Mouse (Mus musculus) midbrain, embryonic 10.5 days (tissue): ENCODE measurements at regions not wholly inside any gene's neighbourhood (a gene's known extent, or its start where the extent isn't known, plus 50 kb on each side); places are given as distances from the start of the nearest gene placed in this dataset.

Source experiments
- DNase-seq: peaks from one replicate; pipeline ENCODE4 v3.0.0-alpha.2; 2017; ENCODE audit warnings: low spot score
- H3K27ac ChIP-seq: fragments of 300-500 bp; sonication (generic); replicated peaks from 2 replicates; pipeline ENCODE4 v1.5.1; 2016; ENCODE audit warnings: mild to moderate bottlenecking
- H3K27me3 ChIP-seq: fragments of 300-500 bp; sonication (generic); 2 replicates; pipeline ENCODE4 v1.6.1; 2016; ENCODE audit warnings: low read depth, mild to moderate bottlenecking; ENCODE audit not compliant: poor library complexity, severe bottlenecking
- H3K36me3 ChIP-seq: fragments of 300-500 bp; sonication (generic); 2 replicates; pipeline ENCODE4 v1.6.1; 2016; ENCODE audit warnings: mild to moderate bottlenecking, moderate library complexity
- H3K4me1 ChIP-seq: fragments of 300-500 bp; sonication (generic); 2 replicates; pipeline ENCODE4 v1.6.1; 2016
- H3K4me3 ChIP-seq: fragments of 300-500 bp; sonication (generic); 2 replicates; pipeline ENCODE4 v1.5.1; 2016; ENCODE audit warnings: mild to moderate bottlenecking, moderate library complexity
- H3K9me3 ChIP-seq: fragments of 300-500 bp; sonication (generic); replicated peaks from 2 replicates; pipeline ENCODE4 v1.6.1; 2016; ENCODE audit warnings: mild to moderate bottlenecking
- whole genome bisulfite sequencing: fragments of 180-500 bp; shearing (Covaris S2); methylation state at CpG from one replicate; pipeline ENCODE4 v1.1.7; 2016; 5-methylcytosine and 5-hydroxymethylcytosine counted together

DNA sequence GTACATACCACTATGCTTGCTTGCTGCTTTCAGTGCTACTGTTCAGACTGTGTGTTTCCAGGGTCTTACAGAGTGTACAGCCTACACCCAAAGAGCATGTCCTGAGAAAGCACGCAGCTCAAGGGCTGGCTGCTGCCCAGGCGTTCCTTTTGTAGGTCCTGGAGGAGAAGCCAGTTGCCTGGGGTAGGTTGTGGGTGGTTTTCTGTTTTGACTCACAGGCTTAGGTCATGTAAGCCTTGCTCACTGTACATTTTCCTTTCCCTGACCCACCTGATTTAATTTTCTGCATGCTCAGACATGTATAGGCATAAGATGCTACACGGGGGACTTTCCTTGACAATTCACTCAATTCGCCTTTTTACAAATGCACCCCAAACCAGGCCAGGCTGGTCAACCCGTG lies 172.9 kb upstream of the Wdfy3 start:
- WGBS, result 90% methylated on average over 5 of the region's 5 CpGs
- Histone ChIP-seq H3K27ac (no peak overlapping the region), H3K4me3 (no peak overlapping the region), H3K36me3 (no peaks in the 10 kb centered on the region), H3K4me1 (no peaks in the 10 kb centered on the region), H3K27me3 (no peaks in the 10 kb centered on the region), H3K9me3 (no peaks in the 10 kb centered on the region)
- DNase-seq, result no peak

- WGBS, result 87% methylated on average over 6 of the region's 6 CpGs
- Histone ChIP-seq H3K4me3 (no peak overlapping the region), H3K4me1 (no peaks in the 10 kb centered on the region), H3K27me3 (no peaks in the 10 kb centered on the region), H3K27ac (no peak overlapping the region), H3K9me3 (no peaks in the 10 kb centered on the region), H3K36me3 (no peaks in the 10 kb centered on the region)
- DNase-seq, result no peak
Observed at GRCm38 (mm10) chr5:102244706-102245105, 175.0 kb upstream of the Wdfy3 start.

GRCm38 (mm10) chr5:102248747-102249146 lies 179.0 kb upstream of the Wdfy3 start:
- H3K9me3 ChIP-seq, result no peaks in the 10 kb centered on the region
- H3K4me3 ChIP-seq, result no peak overlapping the region
- no peak overlapping the region for H3K27ac ChIP-seq
- H3K27me3 ChIP-seq, result no peaks in the 10 kb centered on the region
- H3K36me3 ChIP-seq, result no peaks in the 10 kb centered on the region
- WGBS, result 91% methylated on average over 5 of the region's 5 CpGs
- DNase-seq, result no peak
- peaks cover 11% of the 10 kb centered on the region for H3K4me1 ChIP-seq

- no peak overlapping the region for H3K27ac ChIP-seq
- no peaks in the 10 kb centered on the region for H3K27me3 ChIP-seq
- WGBS, result 90% methylated on average over 7 of the region's 7 CpGs
- H3K9me3 ChIP-seq, result no peaks in the 10 kb centered on the region
- H3K4me1 ChIP-seq, result peaks cover 18% of the 10 kb centered on the region
- H3K4me3 ChIP-seq, result no peak overlapping the region
- no peak for DNase-seq
- no peaks in the 10 kb centered on the region for H3K36me3 ChIP-seq
Observed at GRCm38 (mm10) chr5:102251076-102251475, 181.4 kb upstream of the Wdfy3 start.

DNA sequence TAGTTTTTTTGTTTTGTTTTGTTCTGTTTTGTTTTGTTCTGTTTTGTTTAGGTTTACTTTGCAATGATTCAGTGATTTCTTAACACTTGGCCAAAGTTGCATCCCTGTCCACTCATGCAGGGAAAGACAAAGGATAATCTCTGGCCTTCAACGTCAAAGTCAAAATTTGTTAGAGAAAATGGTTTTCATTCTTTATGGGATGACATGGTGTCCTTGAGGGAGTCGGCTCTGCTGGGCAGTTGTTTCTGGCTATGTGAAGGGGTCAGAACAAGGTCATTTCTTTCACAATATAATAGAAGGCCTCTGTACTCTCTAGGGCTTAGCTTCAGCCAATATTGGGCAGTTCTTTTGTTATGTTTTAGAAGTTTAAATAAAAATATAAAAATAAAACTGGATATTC lies 184.1 kb upstream of the Wdfy3 start:
- H3K36me3 ChIP-seq, result no peaks in the 10 kb centered on the region
- peaks cover 18% of the 10 kb centered on the region for H3K4me1 ChIP-seq
- DNase-seq, result no peak
- H3K4me3 ChIP-seq, result no peak overlapping the region
- 12% methylated on average over 2 of the region's 2 CpGs for WGBS
- H3K27ac ChIP-seq, result 0 out of 2 replicates have a peak overlapping the region, but pooled peaks have one; percentile 5
- no peaks in the 10 kb centered on the region for H3K27me3 ChIP-seq
- no peaks in the 10 kb centered on the region for H3K9me3 ChIP-seq

- no peaks in the 10 kb centered on the region for H3K27me3 ChIP-seq
- H3K9me3 ChIP-seq, result no peaks in the 10 kb centered on the region
- peaks cover 18% of the 10 kb centered on the region for H3K4me1 ChIP-seq
- H3K27ac ChIP-seq, result no peak overlapping the region
- H3K36me3 ChIP-seq, result no peaks in the 10 kb centered on the region
- no peak overlapping the region for H3K4me3 ChIP-seq
- WGBS, result 90% methylated on average over 2 of the region's 2 CpGs
- DNase-seq, result no peak
Observed at GRCm38 (mm10) chr5:102257104-102257503, 187.4 kb upstream of the Wdfy3 start.

DNA sequence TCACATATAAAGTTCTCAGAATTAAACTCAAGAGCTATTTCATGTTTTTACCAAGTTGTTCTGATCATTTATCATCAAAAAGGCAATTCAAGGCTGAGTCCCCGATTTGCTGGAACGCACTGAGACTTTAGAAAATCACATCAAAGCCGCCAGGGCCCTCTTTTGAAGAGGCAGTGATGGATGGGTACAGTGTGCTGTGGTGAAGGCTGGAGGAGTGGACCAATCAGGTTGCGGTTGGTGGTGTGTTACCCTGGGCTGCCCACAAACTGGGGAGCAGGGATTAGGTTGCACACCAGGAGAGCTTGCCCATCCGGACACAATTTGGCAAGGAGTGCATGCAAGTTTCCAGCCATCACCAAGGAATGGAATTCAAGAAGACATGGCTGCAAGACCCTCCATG lies 191.9 kb upstream of the Wdfy3 start:
- no peak overlapping the region for H3K4me3 ChIP-seq
- no peak for DNase-seq
- H3K36me3 ChIP-seq, result no peaks in the 10 kb centered on the region
- H3K27me3 ChIP-seq, result no peaks in the 10 kb centered on the region
- no peaks in the 10 kb centered on the region for H3K9me3 ChIP-seq
- peaks cover 3% of the 10 kb centered on the region; the same call in 1 of the 2 replicates for H3K4me1 ChIP-seq
- 86% methylated on average over 5 of the region's 5 CpGs for WGBS
- H3K27ac ChIP-seq, result no peak overlapping the region

GRCm38 (mm10) chr5:102266451-102266850 lies 196.7 kb upstream of the Wdfy3 start:
- no peak for DNase-seq
- Histone ChIP-seq H3K4me3 (no peak overlapping the region), H3K9me3 (no peaks in the 10 kb centered on the region), H3K27me3 (no peaks in the 10 kb centered on the region), H3K4me1 (peaks cover 5% of the 10 kb centered on the region; the same call in 1 of the 2 replicates), H3K27ac (0 out of 2 replicates have a peak overlapping the region, but pooled peaks have one; percentile 5), H3K36me3 (no peaks in the 10 kb centered on the region)
- WGBS, result 61% methylated on average over 11 of the region's 11 CpGs

- H3K36me3 ChIP-seq, result no peaks in the 10 kb centered on the region
- WGBS, result 89% methylated on average over 3 of the region's 3 CpGs
- no peak overlapping the region for H3K4me3 ChIP-seq
- H3K27me3 ChIP-seq, result no peaks in the 10 kb centered on the region
- H3K27ac ChIP-seq, result no peak overlapping the region
- no peak for DNase-seq
- H3K4me1 ChIP-seq, result peaks cover 5% of the 10 kb centered on the region; the same call in 1 of the 2 replicates
- H3K9me3 ChIP-seq, result no peaks in the 10 kb centered on the region
Observed at GRCm38 (mm10) chr5:102267150-102267549, 197.4 kb upstream of the Wdfy3 start.

DNA sequence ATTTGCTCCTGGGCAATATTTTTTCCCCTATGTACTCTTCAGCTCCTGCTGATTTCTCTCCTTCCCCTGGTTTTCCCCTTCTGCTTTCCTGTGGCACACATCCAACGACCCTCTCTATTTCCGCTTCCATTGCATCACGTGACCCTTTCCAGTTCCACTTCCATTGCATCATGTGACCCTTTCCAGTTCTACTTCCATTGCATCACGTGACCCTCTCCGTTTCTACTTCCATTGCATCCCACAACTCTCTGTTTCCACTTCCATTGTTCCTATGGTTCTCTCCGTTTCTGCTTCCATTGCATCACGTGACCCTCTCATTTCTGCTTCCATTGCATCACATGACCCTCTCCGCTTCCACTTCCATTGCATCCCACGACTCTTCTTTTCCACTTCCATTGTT lies 199.5 kb upstream of the Wdfy3 start:
- no peak for DNase-seq
- no peaks in the 10 kb centered on the region for H3K36me3 ChIP-seq
- H3K4me3 ChIP-seq, result no peak overlapping the region
- 91% methylated on average over 9 of the region's 9 CpGs for WGBS
- no peak overlapping the region for H3K27ac ChIP-seq
- H3K27me3 ChIP-seq, result no peaks in the 10 kb centered on the region
- H3K9me3 ChIP-seq, result no peaks in the 10 kb centered on the region
- peaks cover 5% of the 10 kb centered on the region; the same call in 1 of the 2 replicates for H3K4me1 ChIP-seq

DNA sequence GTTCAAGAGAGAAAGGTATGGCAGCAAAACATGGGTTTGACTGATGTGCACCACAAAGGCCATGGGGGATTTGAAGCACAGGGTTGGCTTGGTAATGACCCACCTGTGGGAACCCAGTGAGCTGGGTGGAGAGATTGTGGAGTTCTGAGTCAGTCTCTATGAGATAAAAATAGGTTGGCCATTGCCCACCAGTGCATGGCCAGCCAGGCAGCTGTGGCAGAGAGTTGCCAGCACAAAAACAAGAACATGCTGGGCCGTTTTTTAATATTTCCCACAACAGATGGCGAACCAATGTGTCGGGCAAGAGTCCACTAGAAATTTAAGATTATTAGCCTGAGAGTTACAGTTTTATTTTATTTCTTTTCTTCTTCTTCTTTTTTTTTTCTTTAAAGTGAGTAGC lies 205.6 kb upstream of the Arhgap24 start:
- no peaks in the 10 kb centered on the region for H3K4me1 ChIP-seq
- WGBS, result 94% methylated on average over 3 of the region's 3 CpGs
- no peak overlapping the region for H3K27ac ChIP-seq
- H3K27me3 ChIP-seq, result no peaks in the 10 kb centered on the region
- DNase-seq, result no peak
- no peaks in the 10 kb centered on the region for H3K9me3 ChIP-seq
- H3K4me3 ChIP-seq, result no peak overlapping the region
- H3K36me3 ChIP-seq, result no peaks in the 10 kb centered on the region

DNA sequence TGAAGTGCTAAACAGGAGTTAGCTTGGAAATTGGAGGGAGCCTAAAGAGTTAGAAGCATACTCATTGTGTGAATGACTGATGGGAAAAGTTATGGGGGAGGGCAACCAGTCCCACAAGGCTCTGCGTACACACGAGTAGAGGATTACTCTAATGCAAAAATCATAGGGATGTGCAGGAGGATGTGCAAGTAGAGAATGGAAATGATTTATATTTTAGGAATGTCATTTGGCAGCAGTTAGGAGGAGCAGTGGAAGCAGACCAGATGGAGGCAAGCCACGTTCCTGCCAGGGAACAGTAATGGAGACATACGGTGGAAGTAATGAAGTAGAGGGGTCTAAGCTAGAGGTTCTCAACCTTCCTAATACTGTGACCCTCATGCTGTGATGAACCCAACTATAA lies 194.1 kb upstream of the Arhgap24 start:
- no peaks in the 10 kb centered on the region for H3K27me3 ChIP-seq
- DNase-seq, result no peak
- 93% methylated on average over 4 of the region's 4 CpGs for WGBS
- H3K4me1 ChIP-seq, result no peaks in the 10 kb centered on the region
- H3K9me3 ChIP-seq, result no peaks in the 10 kb centered on the region
- H3K36me3 ChIP-seq, result no peaks in the 10 kb centered on the region
- no peak overlapping the region for H3K4me3 ChIP-seq
- H3K27ac ChIP-seq, result no peak overlapping the region

GRCm38 (mm10) chr5:102290866-102291265 lies 190.3 kb upstream of the Arhgap24 start:
- Histone ChIP-seq H3K36me3 (no peaks in the 10 kb centered on the region), H3K27ac (no peak overlapping the region), H3K9me3 (no peaks in the 10 kb centered on the region), H3K4me3 (no peak overlapping the region), H3K27me3 (no peaks in the 10 kb centered on the region), H3K4me1 (no peaks in the 10 kb centered on the region)
- 90% methylated on average over 7 of the region's 7 CpGs for WGBS
- DNase-seq, result no peak

DNA sequence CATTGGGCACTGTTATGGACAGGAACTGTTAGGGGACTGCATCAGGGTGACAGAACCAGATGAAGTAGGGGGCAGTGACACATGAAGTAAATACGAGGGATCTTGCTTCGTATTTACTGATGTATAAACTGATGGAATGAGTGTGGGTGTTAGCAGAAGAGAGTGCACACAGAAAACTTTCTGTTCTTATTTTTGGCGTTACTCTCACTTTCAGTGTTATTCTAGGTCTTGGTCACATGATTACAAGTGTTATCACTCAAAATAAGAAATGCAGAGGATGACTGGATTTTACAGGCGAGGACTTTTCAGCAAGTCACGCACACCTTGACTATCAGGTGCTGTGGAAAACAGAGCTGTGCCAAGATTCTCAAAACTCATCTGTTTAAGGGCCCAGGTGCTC lies 185.6 kb upstream of the Arhgap24 start:
- H3K9me3 ChIP-seq, result no peaks in the 10 kb centered on the region
- no peak for DNase-seq
- no peaks in the 10 kb centered on the region for H3K36me3 ChIP-seq
- H3K4me3 ChIP-seq, result no peak overlapping the region
- H3K27ac ChIP-seq, result no peak overlapping the region
- H3K27me3 ChIP-seq, result no peaks in the 10 kb centered on the region
- 93% methylated on average over 5 of the region's 5 CpGs for WGBS
- H3K4me1 ChIP-seq, result no peaks in the 10 kb centered on the region
